Mouse (Mus musculus) heart, postnatal 25 days (tissue): Measurements from ENCODE around the gene Tcf7l1. TPM values are rescaled to one million over a fixed set of nuclear protein-coding genes. Genes with fewer than 3 reads are reported as not detected.

Experiments
- DNase-seq: peaks from one replicate; pipeline ENCODE4 v3.0.0; 2022; ENCODE audit warnings: low spot score
- intact Hi-C: fragments of 180-260 bp; cut with DNase I; formaldehyde crosslinking; loops from one replicate; pipeline ENCODE4 v1.15.1; 2025
- total RNA-seq, 2 experiments: library from RNA; stranded (reverse); gene quantifications; 2 replicates each; pipeline ENCODE4 v1.2.3; 2021

The Tcf7l1 gene
- total RNA-seq, 2 experiments from 2014 or later: 10.4 to 11.8 TPM

DNA sequence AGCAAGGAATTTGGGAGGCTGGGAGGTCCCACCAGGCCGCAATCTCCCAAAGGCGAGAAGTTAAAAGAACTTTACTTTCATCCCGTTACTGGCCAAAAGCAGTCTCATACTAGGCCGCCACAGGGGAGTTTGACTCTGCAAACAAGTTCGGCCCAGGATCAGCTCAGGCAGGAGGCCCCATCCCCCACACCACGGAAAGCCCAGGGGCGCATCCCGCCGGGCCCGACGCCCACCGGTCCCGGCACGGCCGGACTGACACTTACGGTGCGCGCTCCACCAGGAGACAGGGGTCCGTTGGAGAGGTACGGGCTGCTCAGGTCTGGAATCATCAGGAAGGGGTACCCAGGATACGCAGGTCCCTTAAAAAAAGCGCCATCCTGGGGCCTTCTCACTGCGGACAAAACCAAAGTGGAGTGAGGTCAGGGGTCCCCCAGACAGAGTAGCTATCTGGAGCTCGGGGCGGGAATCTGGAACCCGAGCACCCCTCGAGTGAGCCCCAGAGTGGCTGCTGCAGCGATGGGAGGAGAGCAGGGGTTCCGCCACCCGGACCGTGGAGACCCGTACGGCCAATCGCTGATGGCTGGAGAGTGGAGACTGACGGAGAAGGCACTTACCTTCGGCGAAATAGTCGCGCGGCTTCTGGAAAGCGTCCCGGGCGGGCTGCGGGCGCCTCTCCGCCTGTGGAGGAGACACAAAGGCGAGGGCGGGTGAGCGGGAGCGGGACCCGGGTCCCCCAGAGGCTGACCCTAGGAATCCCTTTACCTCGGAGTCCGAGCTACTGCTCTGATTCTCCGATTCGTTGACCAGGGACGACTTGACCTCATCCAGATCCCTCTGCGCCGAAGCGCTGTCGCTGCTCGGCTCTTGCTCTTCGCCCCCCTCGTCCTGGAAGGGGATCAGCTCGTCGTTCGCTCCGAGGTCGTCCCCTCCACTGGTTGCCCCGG, 834 bp downstream of the Tcf7l1 start:
- intact Hi-C loops: loop anchor here (2.0 to 5.0 kb wide), 4 partner anchors 41 to 151 kb away; partner anchors contain the start of gene Kcmf1

DNA sequence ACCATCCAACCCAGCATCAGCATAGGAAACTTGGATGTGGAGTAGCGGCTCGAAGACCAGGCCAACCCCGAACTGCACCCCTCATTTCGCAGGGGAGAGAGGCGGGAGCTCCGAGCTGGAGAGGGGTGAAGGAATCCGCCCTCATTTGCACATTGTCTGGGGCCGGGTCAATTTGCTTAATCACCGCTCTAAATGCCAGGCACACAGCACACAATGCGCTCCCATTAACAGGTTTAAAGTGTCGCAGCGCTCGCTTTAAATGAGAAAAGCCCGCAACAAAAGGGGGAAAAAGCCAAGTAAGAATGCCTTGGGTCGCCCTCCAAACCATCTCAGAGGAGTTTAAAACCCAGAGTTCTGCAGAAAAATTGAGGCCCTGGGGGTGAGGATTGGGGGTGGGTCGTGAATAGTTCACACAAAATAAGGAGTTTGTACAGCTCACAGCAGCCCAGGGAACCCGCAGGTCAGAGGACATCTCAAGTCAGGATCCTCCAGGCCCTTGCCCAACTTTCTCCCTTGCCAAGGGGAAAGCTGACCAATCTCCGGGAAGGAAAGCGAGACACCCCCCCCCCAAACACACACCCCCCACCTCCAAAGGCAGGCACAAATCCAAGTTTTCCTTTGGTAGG, 1.6 kb downstream of the Tcf7l1 start:
- intact Hi-C loops: loop anchor here (5.0 kb wide), 2 partner anchors 40 to 110 kb away; partner anchors contain the start of gene Kcmf1

More for the DNA sequence above, 834 bp downstream of the Tcf7l1 start:
- peak; percentile 30 for DNase-seq

DNA sequence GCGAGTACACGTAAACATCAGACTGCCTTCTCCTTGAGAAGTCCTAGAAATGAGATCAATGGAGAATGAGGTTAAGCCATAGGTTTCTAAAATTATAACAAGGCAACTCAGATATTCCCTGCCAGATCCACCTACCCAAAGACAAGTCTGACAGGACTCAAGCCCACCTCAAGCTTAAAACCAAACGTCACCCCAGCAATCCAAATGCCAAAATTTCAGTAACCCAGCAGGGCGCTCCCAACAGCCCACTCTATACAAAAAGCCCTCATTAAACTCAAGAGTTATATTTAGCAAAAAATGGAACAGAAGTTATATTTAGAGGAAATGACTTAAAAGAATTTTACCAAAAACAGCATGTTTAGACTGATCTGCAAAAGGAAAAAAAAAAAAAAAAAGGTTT, 5.3 kb downstream of the Tcf7l1 start:
- intact Hi-C loops: no loop called here
- DNase-seq: no peak

More for the DNA sequence above, 1.6 kb downstream of the Tcf7l1 start:
- DNase-seq: no peak

DNA sequence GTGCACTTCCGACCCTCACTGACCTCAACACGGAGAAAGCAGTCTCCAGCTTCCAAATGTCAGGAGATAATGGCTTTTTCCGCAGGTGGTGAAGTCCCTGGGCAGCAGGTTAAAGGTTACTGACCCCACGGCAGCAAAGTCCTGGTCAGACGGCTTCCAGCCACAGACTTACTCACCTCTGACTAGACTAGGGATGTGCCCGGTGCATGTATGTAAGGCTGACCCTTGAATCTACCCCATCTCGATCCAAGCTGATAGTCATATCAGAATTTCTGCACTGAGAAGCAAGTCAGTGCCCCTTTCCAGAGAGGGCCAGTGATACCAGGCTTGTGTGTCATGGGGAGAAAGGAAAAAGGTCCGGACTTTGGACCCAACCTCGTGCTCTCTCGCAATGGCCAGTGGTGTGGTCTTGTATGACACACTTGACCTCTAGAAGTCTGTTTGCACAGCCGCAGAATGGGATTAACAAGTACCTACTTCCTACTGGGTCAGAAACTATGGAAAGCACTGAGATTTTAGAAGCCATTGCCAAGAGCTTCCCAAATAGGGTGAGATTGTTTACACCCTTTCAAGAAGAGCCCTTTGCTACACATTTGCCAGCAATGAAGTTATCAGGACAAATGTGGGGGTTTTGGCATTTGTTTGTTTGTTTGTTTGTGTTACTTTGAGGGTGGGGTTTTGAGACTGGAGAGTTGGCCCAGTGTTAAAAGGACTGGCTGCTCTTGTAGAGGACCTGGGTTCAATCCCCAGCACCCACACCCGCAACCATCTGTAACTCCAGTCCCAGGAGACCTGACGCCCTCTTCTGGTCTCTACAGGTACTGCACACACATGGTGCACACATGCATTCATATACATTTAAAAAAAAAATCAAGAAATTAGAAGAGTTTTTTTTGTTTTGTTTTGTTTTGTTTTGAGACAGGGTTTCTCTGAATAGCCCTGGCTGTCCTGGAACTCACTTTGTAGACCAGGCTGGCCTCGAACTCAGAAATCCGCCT, 10.0 kb downstream of the Tcf7l1 start:
- DNase-seq: no peak
- intact Hi-C loops: no loop called here

DNA sequence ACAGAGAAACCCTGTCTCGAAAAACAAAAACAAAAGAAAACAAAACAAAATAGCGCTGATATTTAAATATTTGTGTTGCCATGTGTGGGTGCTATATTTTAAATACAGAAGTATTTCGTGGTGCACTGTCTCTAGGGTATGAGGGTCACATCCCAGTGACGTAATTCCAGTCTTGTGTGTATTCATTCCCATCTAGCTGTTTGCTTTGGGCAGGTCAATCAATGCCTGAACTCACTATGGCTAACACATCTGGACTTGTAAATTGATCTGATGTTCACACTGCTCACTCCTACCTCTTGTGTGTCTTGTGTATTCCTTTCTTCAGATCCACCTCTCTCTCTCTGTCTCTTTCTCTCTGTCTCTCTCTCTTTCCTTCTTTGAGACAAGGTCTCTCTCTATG, 11.8 kb downstream of the Tcf7l1 start:
- no peak for DNase-seq
- intact Hi-C loops: no loop called here

DNA sequence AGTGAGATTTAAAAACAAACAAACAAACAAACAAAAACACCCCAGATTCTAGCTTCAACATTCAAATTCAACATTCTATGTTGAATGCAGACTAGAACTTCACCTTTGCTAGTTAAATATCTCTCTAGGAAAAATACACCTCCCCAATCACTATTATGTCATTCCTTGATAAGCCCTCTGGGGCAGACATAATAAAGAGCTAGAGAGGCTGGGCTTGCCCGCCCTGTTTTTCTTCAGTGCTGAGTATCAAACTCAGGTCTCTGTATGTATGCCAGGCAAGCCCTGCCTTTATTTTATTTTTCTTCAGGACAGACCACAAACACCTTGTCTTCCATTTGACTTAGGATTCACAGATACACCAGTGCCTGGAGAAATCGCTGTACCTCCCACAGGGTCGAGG, 14.8 kb downstream of the Tcf7l1 start:
- intact Hi-C loops: no loop called here
- DNase-seq: no peak

DNA sequence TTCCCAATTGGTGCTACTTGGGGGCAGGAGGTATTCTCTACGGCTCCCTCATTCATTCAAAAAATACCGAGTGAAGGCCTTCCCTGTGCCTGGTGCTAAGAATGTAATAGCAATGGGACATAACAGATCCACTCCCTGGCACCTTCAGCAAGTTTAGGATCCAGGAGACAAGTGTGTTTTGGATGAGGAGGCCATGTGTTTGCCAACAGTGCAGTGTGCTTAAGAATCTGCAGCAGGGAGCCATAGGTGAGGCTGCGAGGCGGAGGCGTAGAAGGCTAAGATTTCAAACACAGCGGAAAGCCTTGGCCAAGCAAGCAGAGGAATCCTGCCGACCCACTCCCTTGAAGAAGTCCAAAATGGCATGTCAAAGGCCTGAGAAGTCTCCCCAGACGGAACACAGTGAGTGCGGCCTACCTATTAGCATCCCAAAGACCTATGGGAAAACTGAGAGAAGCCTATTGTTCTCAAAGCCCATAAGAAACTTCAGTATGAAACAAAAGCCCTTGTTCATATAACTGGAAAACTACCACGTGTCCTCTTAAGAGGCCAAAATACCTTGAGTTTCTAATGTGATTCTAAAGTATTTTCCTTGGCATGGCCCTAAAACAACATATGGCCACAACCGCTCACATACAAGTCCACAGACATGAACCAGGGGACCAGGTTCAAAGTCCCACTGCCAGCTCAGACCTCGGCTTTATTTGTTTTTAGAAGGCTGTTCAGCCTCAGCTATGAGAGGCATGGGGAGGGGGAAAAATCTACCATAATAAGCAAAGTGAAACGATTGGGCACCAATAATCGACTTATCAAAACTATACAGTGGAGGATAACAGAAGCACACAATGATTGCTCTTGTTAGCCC, 18.9 kb downstream of the Tcf7l1 start:
- intact Hi-C loops: no loop called here
- DNase-seq: no peak

DNA sequence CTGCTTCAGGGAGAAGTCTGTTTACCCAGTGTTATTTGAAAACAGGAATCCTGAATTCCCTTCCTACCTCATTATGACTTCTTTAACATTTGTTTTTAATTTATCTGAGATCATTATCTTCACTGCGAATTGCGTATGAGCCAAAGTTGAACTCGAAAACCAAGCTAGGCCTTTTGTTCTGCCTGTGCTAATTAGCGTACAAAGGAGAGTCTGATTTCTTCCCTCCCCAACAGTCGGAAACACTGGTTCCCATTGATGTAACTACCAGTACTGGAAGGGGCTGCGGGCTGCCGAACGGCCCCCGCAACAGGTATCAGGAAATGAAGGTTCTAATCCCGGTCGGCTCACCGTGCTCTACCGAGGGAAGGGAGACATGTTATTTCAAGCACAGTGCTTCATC, 19.7 kb downstream of the Tcf7l1 start:
- DNase-seq: no peak
- intact Hi-C loops: no loop called here

DNA sequence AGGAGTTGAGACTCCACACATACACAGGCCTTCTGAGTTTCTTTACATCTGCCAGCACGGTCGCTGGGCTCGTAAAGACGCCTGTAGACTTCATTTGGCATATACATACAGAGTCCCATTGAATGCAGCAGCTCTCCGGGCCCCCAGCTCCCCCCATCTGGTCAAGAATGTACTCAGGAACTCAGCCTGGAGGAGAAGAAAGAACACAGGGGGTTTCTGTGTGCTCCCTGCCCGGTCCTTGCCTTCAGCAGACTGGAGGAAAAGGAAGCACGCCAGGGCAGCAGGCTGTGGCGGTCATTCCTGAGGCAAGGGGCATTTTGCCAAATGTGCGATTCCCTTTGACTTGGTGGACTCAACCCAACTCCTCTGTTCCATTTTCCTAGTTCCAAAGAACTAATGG, 20.2 kb downstream of the Tcf7l1 start:
- intact Hi-C loops: no loop called here
- DNase-seq: no peak

DNA sequence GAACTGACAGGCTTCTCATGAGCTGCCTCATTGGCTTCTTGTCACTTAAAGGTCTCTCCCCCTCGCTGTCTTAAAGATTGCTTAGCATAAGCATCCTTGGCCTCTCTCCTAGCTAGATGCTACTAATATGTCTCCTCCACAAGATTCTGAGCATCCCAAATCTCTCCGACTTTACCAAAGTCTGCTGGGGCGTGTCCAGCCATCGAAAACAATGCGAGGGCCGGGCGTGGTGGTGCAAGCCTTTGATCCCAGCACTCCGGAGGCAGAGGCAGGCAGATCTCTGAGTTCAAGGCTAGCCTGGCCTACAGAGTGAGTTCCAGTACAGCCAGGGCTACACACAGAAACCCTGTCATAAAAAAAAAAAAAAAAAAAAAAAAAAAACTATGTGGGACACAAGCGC, 21.0 kb downstream of the Tcf7l1 start:
- no peak for DNase-seq
- intact Hi-C loops: no loop called here

DNA sequence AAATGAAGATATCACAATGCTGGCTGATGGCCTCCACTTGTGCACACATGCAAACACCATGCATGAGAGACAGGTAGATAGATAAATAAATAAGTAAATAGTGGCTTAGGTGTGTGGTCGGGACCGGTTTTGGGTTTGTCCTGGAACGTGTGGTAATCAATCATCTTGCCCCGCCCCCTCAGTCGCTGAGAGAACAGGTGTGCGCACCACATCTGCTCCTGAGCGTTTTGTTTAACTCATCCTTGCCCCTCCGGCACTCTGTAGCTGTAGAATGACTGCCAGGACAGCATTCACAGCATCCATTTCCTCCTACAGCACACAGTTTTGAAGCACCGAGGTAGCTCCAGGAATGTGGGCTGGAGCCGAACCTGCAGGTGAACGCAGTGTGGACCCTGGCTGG, 25.4 kb downstream of the Tcf7l1 start:
- DNase-seq: no peak
- intact Hi-C loops: no loop called here

DNA sequence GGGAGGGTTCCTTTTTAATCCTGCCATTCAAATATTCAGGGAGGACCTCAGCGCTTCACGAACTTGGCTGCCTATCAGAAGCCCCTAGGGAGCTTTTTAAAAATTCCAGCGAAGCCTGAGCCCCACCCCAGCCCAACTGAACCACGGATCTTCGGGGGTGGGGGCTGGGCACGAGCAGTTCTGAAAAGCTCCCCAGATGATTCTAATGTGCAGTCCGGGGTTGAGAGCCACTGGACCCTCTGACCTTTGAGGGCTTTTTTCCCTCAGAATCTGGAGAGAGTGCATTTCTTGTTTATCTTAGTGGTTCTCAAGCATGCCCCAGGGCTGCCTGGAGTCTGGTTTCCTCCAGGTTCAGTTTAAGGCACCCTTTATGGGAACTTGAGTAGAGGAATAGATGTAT, 27.4 kb downstream of the Tcf7l1 start:
- intact Hi-C loops: no loop called here
- no peak for DNase-seq

DNA sequence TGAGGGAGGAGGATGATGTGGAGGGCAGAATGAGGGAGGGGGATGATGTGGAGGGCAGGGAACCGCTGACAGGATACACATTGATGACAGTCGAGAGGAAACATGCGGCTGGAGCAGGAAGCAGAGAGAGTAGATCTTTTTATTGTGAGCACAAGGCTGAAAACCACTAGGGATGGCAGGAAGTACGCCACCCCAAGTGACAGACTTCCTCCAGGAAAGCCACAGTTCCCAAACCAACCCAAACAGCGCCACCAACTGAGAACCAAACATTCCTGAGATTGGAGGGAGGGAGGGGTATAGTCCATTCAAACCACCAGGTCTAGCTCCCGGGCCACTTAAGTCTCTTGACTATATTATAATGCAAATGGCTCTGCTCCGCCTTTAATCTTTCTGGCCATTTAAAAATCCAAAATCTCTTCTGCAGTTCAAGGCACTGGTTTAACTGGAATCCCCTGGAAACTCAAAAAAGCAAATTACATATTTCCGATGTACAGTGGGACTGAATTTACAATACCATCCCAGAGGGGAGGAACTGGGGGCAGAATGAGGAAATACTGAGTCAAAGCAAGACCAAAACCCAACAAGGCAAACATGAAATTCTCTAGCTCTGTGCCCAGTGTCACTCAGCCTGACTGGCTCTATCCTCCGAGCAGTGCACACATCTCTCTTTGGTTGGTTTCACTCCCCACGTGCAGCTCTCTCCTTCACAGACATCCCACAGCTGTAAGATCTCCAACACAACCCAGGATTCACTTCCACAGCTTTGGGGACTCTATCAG, 30.6 kb downstream of the Tcf7l1 start:
- intact Hi-C loops: no loop called here
- DNase-seq: no peak

DNA sequence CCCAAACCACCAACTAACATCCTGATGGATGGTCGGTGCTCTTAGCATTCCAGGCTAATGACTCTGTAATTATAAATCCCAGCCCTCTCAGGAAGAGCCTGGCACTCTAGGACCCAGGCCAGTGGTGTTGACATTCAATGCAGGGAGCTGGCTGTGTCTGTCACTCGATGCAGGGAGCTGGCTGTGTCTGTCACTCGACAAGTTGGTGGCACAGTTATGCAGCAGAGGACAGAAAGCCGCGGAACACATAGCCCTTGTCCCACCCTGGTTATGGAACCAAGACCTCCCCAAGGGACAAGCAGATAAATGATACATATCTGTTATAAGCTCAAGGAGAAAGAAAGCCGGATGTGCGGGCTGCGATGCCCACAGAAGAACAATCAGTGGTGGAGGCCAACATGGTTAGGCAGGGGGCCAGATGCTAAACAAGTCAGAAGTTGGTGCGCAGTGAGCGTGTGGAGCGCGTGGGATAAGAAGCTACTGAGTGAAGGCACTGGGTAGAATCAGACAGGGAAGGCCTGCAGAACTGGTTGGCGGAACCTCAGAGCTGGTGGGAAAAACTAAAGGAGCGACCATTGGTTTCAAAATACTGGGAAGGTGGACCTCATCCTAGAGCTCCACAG, 33.7 kb downstream of the Tcf7l1 start:
- no peak for DNase-seq
- intact Hi-C loops: no loop called here

DNA sequence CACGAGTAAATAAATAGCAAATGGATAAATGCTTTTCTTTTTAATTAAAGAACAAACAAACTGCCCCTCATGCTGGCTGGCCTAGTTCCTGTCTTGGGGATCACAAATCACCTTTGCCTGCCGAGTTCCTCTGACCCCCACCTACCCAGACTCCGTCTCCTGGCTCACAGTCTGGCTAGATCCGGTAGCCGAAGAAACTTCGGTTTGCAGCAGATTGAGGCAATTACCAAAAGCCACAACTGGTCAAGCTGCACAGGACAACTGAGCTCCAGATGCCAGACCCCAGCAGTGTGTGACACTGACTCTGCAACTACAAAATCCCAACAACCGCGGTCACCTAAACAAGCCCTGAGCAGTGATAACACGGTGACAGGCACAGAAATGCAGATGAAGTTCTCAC, 34.8 kb downstream of the Tcf7l1 start:
- intact Hi-C loops: no loop called here
- DNase-seq: no peak

DNA sequence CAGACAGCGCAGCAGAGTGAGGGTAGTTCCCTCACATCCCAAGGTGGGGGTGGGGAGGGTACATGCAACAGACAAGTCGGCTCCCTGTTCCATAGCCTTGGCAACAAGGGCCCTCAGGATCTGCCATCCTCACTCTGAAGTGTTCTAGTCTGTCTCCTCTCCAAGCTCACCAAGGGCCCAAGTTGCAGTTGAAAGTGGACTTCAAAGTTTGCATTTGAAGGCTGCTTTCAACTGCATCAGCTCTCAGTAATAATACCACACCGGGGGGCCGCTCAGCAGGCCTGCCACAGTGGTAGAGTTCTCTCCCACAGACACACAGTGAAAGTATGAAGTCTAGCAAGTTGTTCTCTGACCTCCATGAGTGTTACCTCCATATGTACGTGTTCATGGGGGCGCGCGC, 35.3 kb downstream of the Tcf7l1 start:
- no peak for DNase-seq
- intact Hi-C loops: no loop called here

DNA sequence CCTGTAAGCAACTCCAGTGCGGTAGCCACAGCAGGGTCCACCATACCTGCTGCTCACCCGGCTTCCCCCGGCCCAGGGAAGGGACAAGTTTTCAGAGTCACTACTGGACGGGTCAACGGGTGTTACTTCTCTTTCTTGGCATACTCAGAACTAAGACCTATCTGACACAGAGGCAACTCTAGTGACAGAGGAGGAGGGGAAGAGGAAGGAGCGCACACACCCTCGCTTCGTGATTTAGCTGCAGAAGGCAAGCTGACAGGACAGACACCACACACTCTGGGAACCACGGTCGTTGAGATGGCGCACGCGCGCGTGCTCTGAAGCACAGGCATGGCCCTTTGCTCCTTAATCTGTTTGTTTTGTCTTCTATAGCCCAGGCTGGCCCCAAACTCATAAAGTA, 36.2 kb downstream of the Tcf7l1 start:
- DNase-seq: no peak
- intact Hi-C loops: no loop called here

DNA sequence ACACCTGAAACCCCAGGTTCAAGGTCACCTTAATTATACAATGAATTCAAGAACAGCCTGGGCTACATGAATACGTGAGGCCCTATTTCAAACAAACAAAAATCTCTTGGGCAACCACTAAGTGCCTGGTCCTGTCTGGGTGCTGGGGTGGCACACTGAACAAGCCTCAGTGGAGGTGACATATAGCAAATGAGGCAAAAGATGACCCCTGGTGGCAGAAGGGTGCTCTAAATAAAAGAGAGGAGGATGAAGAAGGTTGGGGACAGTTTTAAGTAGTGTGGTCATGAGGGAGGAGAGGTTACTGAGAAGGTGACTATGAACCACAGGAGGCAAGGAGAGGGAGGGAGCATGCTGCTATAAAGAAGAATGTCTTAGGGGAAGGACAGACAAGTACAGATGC, 37.8 kb downstream of the Tcf7l1 start:
- intact Hi-C loops: no loop called here
- DNase-seq: no peak
